Mouse (Mus musculus): ENCODE measurements around the gene Gm10065. TPM values are rescaled to one million over a fixed set of nuclear protein-coding genes. Genes with fewer than 3 reads are reported as not detected.

Gm10065 gene
- polyA plus RNA-seq, 1 experiment = not detected

DNA sequence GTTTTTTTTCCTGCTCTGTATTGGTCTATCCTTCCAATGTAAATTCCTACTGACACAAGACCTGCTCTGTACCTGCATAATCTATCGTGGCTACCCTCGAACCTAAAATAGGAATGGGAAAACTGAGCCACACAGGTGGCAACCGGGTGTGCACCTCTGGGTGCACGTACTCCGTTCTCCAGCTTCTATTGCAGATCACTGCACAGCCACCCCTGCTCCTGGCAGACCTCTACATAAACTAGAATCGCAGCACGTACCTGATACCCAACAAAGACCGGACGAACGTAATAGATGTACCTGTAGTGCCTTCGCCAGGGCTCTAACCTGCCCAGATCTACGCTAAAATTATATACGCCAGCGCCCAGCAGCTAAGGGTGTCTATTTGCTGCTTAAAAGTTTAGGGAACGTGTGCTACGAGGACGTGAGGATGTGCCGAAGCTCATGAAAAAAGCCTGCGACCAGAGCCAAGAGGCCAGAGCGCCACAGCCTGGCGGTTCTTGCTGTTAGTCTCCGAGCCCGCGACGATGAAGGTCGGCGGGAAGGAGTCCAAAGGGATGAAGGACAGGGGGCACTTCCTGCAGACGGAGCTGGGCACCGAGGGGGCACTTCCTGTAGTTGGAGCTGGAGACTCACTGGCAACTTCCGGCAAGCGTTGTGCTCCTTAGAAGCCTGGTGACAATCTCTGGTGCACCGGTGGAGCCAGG lies 38.6 kb downstream of the Gm10065 start, which contains the start of gene Pgbd1:
Gene Pgbd1 (minus strand): TSS at position 556 of the 704 bp plus-strand sequence.
- DNase-seq (ENCODE audit: low read depth, low spot score) = peak; percentile 29
- under 1% methylated on average over 32 of the region's 32 CpGs for WGBS

GRCm38 (mm10) chr13:21435476-21435875 lies 43.8 kb downstream of the Gm10065 start:
- 81% methylated on average over 4 of the region's 4 CpGs for WGBS
- no peak for DNase-seq (ENCODE audit: low read depth, low spot score)

Other genes with a start within 250 kb of the Gm10065 start
- gene Gpx5, start 186.7 kb downstream of the Gm10065 start, polyA plus RNA-seq (2012; rRNA removed) = 0.53 and 1.4 TPM in 2 replicates
- gene Gpx6, start 167.3 kb downstream of the Gm10065 start, polyA plus RNA-seq (2012; rRNA removed) = not detected in 2 replicates
- gene Olfr1367, start 132.5 kb downstream of the Gm10065 start, polyA plus RNA-seq (2012; rRNA removed) = not detected in 2 replicates
- 0.78 and 0.86 TPM in 2 replicates for gene Zscan12, start 116.6 kb downstream of the Gm10065 start, polyA plus RNA-seq (2012; rRNA removed)
- gene Zkscan3, start 76.7 kb downstream of the Gm10065 start, polyA plus RNA-seq (2012; rRNA removed) = 11.2 and 21.9 TPM in 2 replicates
- gene Pgbd1, start 38.4 kb downstream of the Gm10065 start, polyA plus RNA-seq (2012; rRNA removed) = 0.27 and 0.70 TPM in 2 replicates
- gene Zscan26, start 25.7 kb downstream of the Gm10065 start, polyA plus RNA-seq (2012; rRNA removed) = 8.3 and 11.0 TPM in 2 replicates
- 0.10 TPM in 1 of 2 replicates, not detected in the other for gene Nkapl, start 10.9 kb downstream of the Gm10065 start, polyA plus RNA-seq (2012; rRNA removed)
- gene Zkscan4, start 534 bp downstream of the Gm10065 start, polyA plus RNA-seq (2012; rRNA removed) = 0.21 and 0.44 TPM in 2 replicates
- gene AK157302, start 15.8 kb upstream of the Gm10065 start, polyA plus RNA-seq (2012; rRNA removed) = 0.08 and 0.09 TPM in 2 replicates
- gene Gm11273, start 22.0 kb upstream of the Gm10065 start, polyA plus RNA-seq (2012; rRNA removed) = 23.7 and 33.7 TPM in 2 replicates
- gene Zkscan8, start 51.7 kb upstream of the Gm10065 start, polyA plus RNA-seq (2012; rRNA removed) = 1.7 and 2.7 TPM in 2 replicates
- not detected in 2 replicates for gene Olfr1366, start 63.4 kb upstream of the Gm10065 start, polyA plus RNA-seq (2012; rRNA removed)
- not detected in 2 replicates for gene Olfr1535, start 80.5 kb upstream of the Gm10065 start, polyA plus RNA-seq (2012; rRNA removed)
- gene Olfr1364, start 102.3 kb upstream of the Gm10065 start, polyA plus RNA-seq (2012; rRNA removed) = not detected in 2 replicates
- gene Olfr1362, start 134.6 kb upstream of the Gm10065 start, polyA plus RNA-seq (2012; rRNA removed) = not detected in 2 replicates
- not detected in 2 replicates for gene Olfr11, start 163.1 kb upstream of the Gm10065 start, polyA plus RNA-seq (2012; rRNA removed)
- gene Olfr1361, start 183.9 kb upstream of the Gm10065 start, polyA plus RNA-seq (2012; rRNA removed) = not detected in 2 replicates
- gene Olfr1360, start 198.0 kb upstream of the Gm10065 start, polyA plus RNA-seq (2012; rRNA removed) = not detected in 2 replicates
- gene Olfr1359, start 218.7 kb upstream of the Gm10065 start, polyA plus RNA-seq (2012; rRNA removed) = not detected in 2 replicates
- 14.2 and 16.3 TPM in 2 replicates for gene Hist1h2bl, start 236.7 kb upstream of the Gm10065 start, polyA plus RNA-seq (2012; rRNA removed)
- gene Hist1h2ai, start 237.0 kb upstream of the Gm10065 start, polyA plus RNA-seq (2012; rRNA removed) = 23.0 and 39.3 TPM in 2 replicates
- gene Hist1h3h, start 238.2 kb upstream of the Gm10065 start, polyA plus RNA-seq (2012; rRNA removed) = 33.4 and 59.9 TPM in 2 replicates
- 4.5 and 5.5 TPM in 2 replicates for gene Hist1h2bm, start 242.6 kb upstream of the Gm10065 start, polyA plus RNA-seq (2012; rRNA removed)

All from large intestine, adult 2 months (tissue).